Mouse (Mus musculus) left cerebral cortex, postnatal 10 days (tissue): ENCODE results near the gene Gm20388. TPM values are rescaled to one million over a fixed set of nuclear protein-coding genes. Genes with fewer than 3 reads are reported as not detected.
"Not testable (repeated sequence)": the region's sequence is repeated elsewhere in the genome, so short reads cannot be mapped to it uniquely, and the experiment has no call there.

Experiments
- DNase-seq, 2 experiments: peaks; one replicate each; pipeline ENCODE4 v3.0.0; 2021 to 2022; ENCODE audit warnings: low spot score in 2 of 2, mixed read lengths in 1 of 2; ENCODE audit errors: extremely low spot score in 1 of 2
- intact Hi-C: fragments of 180-260 bp; cut with DNase I; formaldehyde crosslinking; loops from one replicate; pipeline ENCODE4 v1.15.1; 2025
- total RNA-seq, 2 experiments: library from RNA; stranded (reverse); gene quantifications; 2 replicates each; pipeline ENCODE4 v1.2.3; 2021

Gm20388 gene
- total RNA-seq, 2 experiments from 2014 or later = 4.4 to 9.0 TPM

DNA sequence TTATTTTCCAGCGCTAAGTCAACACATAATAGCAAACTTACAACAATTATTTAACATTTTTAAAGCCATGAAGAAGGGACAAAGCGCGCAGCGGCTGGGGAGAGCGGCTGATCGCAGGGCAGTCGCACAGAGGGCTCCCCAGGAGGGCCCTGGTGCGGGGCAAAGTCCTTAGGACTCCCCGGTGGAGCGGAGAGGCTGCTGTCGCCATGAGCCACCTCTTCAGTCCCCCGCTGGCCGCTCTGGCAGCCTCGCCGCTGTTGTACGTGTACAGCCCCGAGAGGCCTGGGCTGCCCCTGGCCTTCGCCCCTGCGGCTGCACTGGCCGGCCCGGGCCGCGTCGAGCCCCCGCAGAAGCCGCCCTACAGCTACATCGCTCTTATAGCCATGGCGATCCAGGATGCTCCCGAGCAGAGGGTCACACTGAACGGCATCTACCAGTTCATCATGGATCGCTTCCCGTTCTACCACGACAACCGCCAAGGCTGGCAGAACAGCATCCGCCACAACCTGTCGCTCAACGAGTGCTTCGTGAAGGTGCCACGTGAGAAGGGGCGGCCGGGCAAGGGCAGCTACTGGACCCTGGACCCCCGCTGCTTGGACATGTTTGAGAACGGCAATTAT, 1217.2 kb downstream of the Gm20388 start, which contains the start of gene Foxl1:
Foxl1 (plus strand) TSS at position 185 of the 620 bp plus-strand sequence.
- peak in 1 of 2 experiments; percentile 43 for DNase-seq
- intact Hi-C loops = loop anchor here (10.0 kb wide), 1 partner anchor 157 kb away; no protein-coding TSS in a partner anchor

DNA sequence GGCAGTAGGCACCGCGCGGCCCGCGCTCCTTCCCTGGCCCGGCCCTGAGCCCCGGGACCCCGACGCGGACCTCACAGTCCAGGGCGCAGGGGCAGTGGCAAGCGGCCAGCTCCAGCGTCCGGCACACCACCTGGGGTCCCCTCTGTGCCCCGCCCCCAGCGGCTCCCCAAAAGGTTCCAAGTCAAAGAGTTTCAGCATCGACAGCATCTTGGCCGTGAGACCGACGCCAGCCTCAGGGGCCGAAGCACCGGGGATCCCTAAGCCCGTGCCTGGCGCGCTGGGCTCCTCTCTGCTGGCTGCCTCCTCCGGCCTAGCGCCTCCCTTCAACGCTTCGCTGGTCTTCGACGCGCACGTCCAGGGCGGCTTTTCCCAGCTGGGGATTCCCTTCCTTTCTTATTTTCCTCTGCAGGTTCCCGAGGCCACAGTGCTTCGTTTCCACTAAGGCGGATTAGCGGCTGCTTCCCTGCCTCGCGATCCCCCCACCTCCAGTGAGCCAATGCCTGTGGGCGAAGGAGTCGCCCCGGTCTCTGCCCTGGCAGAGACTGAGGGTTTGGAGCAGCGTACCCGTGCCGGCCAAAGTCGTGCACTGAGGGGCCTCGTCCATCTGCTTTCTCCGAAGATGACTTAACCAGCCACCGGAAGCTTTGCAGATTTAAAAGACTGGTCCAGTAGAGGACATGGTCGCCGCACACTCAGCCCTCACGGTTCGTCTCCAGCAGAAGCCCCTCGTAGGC, 1218.1 kb downstream of the Gm20388 start:
- peak in 1 of 2 experiments; percentile 43 for DNase-seq
- intact Hi-C loops = loop anchor here (10.0 kb wide), 1 partner anchor 156 kb away; no protein-coding TSS in a partner anchor

DNA sequence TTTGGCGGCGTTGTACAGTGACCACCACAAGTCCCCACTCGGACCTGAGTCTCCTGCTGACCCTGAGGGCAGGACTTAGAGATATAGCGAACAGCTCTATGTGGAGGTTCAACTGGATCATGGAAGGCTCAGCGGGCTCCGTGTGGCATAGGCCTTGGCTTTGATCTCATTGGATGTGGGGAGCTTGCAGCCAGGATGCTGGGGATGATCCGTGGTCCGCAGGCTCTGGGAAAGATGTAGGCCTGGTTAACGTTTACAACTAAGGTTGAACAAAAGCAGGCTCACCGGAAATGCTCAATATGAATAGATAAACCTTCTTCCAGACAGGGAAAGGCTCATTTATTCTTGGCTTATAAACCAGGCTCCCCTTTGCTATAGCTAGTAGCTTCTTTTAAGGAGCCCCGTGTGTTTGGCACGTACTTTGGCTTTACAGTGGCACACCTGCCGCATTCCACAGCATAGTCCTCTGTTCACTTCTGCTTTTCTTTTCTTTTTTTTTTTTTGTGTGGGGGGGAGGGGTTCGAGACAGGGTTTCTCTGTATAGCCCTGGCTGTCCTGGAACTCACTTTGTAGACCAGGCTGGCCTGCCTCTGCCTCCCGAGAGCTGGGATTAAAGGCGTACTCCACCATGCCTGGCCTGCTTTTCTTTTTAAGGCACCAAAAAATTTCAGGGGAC, 1218.8 kb downstream of the Gm20388 start:
- DNase-seq = no peak
- intact Hi-C loops = loop anchor here (10.0 kb wide), 1 partner anchor 155 kb away; no protein-coding TSS in a partner anchor

DNA sequence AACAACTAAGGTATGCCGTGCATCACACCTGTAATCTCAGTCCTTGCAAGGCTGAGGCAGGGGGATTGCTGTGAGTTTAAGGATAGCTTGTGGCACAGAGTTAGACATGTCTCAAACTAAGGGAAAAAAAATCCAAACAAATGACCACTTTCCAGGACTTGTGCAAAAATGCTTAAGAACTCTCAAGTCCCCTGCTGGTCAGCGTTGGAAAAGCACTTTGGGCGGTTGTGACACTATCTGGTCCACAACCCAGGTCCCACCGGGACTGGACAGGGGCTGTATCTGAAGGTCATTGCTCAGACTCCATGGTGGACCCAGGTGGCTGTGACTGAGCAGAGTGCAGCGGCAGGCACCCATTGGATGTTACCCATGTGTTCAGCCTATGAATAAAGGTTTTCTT, 1219.9 kb downstream of the Gm20388 start:
- intact Hi-C loops = no loop called here

DNA sequence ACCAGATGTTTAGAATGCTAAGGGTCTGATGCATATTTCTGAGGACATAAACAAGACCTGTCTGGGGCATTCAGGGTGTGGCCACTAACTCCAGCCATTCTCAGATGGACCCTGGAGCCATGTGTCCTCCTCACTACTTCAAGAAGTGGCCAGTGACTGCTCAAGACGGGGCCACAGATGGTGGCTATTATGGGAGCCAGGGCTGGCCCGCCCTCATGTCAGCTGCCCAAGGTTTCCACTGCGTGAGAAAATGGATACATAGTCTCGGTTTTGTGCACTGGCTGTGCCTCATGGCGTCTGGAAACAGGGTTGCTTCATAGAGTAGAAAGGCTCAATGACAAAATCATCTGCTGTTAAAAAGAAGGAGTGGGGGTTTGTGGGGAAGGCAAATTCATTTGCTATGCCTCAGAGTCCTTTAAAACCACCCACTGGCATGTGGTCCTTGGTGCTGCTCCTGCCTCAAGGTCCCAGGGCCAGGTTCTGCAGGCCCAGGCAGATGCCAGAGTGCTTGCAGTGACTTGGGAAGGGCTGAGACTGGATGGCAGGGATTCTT, 1222.4 kb downstream of the Gm20388 start:
- intact Hi-C loops = no loop called here

More for the DNA sequence above, 1219.9 kb downstream of the Gm20388 start:
- DNase-seq = peak in 1 of 2 experiments; percentile 50

DNA sequence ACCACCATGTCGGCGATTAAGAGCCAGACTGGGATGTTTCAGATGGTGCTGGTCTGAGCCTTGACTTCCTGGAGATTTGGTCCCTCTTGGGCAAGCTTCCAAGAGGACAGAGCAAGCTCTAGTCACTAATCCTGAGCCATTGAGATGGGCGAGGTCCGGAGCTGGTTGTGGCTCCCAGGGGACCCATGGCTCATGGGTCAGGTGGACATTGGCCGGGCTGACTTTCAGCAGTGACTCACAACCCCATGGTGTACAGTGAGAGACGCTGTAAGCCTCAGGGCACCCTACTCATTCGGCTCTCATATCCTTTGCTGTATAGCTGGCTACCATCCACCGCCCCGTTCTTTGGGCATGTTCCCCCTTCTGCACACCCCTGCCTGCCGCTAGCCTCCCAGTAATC, 1223.5 kb downstream of the Gm20388 start:
- DNase-seq = no peak
- intact Hi-C loops = no loop called here

More for the DNA sequence above, 1222.4 kb downstream of the Gm20388 start:
- DNase-seq = no peak

DNA sequence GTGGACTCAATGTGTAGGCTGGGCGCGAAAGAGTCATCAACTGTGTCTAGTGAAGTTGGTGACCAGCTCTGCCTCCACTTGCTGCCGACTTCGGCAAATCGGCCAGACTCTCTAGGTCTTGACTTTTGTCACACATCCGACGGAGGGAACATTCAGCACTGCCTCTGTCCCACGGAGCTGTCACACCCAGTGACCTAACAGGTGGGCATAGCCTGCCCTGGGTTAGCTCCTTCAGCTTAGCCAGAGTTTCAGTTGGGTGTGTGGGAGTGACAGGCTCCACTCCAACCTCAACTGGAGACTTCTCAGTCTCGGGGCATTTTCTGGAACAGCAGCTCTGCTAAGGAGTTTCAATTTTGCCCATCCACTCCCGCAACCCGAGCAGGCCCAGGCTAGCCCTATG, 1223.9 kb downstream of the Gm20388 start:
- intact Hi-C loops = no loop called here
- DNase-seq = no peak

DNA sequence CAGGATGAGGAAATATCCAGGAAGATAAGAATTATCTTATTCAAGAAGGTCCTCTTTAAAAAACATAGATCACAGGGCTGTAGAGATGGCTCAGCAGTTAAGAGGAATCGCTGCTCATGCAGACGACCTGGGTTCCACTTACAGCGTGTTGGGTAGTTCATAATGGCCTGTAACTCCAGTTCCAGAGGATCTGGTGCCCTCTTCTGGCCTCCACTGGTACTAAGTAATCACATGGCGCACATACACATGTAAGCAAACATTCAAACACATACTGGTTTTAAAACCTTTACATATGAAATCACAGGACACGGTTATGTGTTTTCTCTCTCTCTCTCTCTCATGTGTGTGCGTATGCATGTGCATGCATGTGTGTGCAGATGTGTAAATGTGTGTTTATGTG, 1226.2 kb downstream of the Gm20388 start:
- intact Hi-C loops = no loop called here
- DNase-seq = no peak

DNA sequence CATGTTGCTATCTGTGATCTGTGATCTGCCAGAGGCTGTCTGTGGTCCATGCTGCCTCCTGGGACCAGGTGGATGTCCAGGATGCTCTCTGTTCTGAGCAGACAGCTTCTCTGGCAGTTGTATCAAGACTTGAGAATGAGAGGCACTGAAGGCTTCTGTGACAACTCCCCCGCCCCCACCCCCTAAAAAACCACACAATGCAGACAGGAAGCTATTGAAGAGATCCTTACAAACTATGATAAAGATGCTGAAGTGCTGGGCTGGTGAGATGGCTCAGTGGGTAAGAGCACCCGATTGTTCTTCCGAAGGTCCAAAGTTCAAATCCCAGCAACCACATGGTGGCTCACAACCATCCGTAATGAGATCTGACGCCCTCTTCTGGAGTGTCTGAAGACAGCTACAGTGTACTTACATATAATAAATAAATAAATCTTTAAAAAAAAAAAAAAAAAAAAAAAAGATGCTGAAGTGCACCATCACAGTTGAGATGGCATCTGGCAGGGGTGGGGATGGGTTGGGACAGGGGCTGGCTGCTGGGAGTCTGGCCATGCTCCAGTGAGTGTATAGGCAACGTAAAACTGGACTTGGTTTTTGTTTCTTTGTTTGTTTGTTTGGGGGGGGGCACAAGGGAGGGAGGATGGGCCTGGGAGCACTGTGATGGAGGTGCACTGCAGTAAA, 1235.0 kb downstream of the Gm20388 start:
- DNase-seq, intact Hi-C loops: not testable (repeated sequence)

DNA sequence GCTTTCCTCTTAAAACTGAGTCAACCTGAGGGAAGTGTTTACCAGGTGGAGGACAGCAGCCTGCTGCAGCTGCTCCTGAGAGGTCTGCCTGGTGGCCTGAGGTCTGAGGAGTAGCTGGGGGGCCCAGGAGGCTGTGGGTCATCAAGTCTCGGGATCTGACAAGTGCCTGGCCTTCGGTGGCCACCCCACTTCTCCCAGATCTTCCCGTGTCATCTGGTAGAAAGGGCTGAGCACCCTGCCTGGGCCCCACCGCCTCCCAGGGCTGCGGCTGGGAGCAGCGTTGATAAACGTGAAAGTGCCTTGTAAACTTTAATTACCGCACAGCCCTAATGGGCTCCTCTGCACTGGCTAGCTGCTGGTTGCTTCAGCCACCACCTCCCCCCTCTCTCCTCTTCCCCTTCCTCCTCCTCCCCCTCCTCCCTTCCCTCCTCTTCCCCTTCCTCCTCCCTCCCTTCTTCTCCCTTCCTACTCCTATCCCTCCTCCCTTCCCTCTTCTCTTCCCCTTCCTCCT, 1238.0 kb downstream of the Gm20388 start:
- intact Hi-C loops = no loop called here
- DNase-seq = no peak

DNA sequence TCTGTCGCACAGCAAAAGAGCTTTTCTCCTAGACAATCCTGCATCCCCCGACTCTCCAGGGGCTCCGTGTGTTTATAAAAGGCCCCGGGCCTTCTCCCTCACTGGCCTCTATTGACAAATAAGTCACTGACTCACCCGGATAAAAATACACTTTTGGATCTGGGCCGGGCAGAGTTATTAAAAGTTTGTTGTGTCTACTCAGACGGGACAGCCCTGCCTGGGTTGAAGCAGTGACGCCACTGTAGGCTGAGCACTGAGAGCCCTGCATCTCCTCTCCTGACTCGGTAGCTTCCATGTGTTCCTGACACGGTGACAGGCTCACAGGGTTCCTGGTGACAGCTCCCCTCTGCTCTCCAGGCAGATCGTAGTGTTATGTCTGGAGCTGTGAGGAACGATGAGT, 1241.8 kb downstream of the Gm20388 start:
- DNase-seq = peak in 1 of 2 experiments; percentile 60
- intact Hi-C loops = no loop called here

DNA sequence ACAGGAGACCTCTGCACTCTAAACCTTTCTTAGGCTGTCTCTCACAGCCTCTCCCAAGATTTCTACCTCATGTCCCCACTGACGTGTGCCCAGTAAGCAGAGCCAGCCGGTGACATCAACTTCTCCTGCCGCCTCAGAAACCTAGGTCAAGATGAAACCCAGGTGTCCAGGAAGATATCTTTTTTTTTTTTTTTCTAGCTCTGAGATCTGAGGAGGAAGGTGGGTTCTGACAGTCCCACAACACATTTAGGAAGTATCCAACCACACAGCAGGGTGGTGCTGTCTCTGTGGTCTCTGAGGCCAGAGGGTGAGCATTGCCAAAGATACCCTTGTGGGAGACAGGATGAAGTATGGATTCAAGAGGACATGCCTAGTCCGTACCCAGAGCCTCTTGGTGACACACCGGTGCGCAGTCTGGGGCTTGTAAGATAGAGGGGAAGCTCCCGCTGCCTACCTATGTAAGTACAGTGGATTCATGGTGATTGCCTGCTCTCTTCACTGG, 1246.4 kb downstream of the Gm20388 start:
- no peak for DNase-seq
- intact Hi-C loops = no loop called here

DNA sequence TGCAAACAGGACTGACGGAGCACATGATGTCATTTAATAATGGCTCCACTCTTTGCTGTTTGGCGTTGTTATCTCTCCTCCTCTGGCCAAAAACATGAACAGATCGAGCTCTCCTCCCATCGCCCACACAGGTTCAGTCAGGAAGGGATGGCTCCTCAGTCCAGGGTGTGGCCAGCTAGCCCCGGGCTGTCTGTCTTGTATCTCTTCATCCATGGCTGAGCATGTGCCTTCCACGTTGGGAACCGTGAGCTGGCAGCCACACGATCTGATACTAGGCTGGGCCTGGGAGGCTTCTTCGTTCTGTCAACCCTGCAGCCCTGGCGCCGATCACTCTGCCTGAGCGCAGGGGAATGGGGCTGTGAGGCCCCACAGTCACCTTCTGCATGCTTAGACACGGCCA, 1248.2 kb downstream of the Gm20388 start:
- no peak for DNase-seq
- intact Hi-C loops = no loop called here

DNA sequence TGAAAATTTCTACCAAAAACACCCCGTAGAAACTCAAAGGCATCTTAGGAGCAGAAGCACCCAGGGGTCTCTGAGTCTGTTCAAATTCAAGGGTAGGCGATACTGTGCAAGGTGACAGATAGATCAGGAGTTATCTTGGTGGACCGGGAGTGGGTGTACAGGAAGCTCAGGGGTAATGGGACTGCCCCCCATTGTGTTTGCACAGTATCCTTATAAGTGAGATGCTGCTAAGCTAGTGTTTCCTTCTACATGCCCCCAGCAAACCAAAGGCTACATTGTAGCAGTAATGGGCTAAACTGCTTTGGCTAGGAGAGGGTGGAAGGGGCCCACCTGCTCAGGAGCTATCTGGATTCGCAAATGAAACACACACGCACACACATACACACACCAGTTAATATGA, 1250.8 kb downstream of the Gm20388 start:
- no peak for DNase-seq
- intact Hi-C loops = no loop called here

DNA sequence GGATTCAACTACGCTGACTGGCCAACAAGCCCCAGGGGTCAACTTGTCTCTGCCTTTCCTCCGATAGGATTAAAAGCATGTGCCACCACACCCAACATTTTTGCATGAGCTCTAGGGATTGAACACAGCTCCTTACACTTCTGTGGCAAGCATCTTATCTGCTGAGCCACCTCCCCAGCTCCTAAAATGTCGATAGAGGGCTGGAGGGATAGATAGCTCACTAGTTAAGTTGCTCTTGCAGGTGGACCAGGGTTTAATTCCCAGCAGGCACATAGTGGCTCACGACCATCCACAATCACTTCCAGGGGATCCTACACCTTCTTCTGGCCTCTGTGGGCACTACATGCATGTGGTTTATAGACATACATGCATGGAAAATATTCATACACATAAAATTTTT, 1251.8 kb downstream of the Gm20388 start:
- DNase-seq = no peak
- intact Hi-C loops = no loop called here

DNA sequence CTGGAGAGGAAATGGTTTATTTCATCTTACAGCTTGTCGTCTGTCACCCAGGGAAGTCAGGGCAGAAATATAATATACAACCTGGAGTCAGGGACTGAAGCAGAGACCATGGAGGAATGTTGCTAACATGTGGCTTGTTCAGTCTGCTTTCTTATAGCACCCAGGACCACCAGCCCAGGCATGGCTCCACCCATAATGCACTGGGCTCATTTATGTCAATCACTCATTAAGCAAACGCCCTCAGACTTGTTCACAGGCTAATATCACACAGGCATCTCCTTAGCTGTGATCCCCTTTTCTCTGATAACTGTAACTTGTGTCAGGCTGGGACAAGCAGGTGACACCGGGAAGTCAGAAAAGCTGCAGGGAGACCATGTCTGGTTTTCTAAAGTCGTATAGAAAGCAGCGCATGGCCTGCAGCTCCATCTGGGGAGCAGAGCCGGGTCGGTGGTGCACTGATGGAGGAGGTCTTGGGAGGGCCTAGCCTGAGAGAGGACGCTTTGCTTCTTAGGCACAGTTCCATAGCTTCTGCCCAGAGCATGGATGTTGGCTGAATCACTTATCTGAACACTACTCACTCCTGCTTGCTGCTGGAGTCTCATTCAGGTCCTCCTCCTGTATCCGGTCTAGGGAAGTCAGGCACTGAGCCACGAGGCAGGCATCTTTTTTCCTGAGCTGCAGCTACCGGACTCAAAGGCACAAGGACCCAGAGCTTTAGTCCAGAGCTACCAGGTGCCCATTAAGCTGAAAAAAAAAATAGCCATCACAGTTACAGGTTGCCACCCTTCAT, 1252.5 kb downstream of the Gm20388 start:
- intact Hi-C loops = no loop called here
- DNase-seq = no peak

DNA sequence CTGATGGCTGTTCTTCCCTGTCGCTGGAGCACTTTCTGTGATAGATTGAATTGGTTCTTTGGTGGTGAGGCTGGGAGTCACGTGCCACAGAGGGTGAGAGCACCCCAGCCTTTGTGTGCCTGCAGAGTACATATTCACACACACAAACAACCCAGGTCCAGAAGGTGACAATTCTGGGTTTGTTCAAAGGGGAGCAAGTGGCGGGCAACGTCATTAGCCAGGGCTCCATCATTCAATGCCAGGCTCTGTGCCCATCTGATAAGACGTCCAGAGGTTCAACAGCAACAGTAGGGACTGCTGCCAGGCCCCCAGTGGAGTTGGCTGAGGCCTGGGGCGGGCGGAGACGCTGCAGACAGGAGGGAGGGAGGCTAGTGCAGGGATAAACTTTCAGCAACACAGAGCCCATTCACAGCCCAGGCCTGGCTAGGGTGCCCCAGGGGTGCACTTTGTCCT, 1253.4 kb downstream of the Gm20388 start:
- intact Hi-C loops = no loop called here
- peak in 1 of 2 experiments; percentile 44 for DNase-seq

DNA sequence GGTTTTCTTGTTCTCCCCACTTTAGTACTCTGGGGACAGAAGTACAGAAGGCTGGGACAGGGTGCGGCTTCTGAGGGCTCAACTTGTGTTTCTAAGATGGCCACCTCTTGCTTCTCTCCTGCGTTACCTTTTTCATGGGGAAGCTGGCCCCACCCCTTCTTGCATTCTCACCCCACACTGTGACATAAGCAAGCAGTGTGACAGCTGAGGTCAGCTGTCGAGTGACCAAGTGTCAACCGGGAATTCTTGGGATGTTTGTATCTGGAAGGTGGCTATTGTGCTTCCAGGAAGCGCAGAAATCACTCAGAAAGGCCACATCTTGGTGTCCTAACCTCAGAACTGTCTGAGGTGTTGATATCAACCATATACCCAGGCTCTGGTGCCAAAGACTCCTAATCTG, 1257.4 kb downstream of the Gm20388 start:
- intact Hi-C loops = no loop called here
- no peak for DNase-seq
